Mouse (Mus musculus): ENCODE measurements around the gene Hist1h2be. TPM values are rescaled to one million over a fixed set of nuclear protein-coding genes. Genes with fewer than 3 reads are reported as not detected.
A peak's percentile ranks its signal among the peaks of the same experiment; 100 is the strongest.
"Not testable (repeated sequence)": the region's sequence is repeated elsewhere in the genome, so short reads cannot be mapped to it uniquely, and the experiment has no call there.

The Hist1h2be gene
- polyA plus RNA-seq, 1 experiment from 2014 or later: 1.9 TPM

- no peaks in the 10 kb centered on the region for H3K9me3 ChIP-seq (replicated peaks)
- no peak for ATAC-seq (ENCODE audit: insufficient read depth)
- no peak overlapping the region for H3K9ac ChIP-seq
- H3K4me2 ChIP-seq: no peak overlapping the region
- no peak overlapping the region for H3K4me3 ChIP-seq (replicated peaks)
- H3K27ac ChIP-seq (replicated peaks): no peak overlapping the region
- 84% methylated on average over 7 of the region's 7 CpGs for WGBS (ENCODE audit: insufficient replicate concordance)
- H3K27me3 ChIP-seq: no peaks in the 10 kb centered on the region
- no peaks in the 10 kb centered on the region for H3K36me3 ChIP-seq (replicated peaks)
- H3K4me1 ChIP-seq (replicated peaks): peaks cover 55% of the 10 kb centered on the region
Observed at GRCm38 (mm10) chr13:23591206-23591605, 29.7 kb downstream of the Hist1h2be start.

GRCm38 (mm10) chr13:23586940-23587225 lies 34.0 kb downstream of the Hist1h2be start:
- H3K4me1 ChIP-seq (replicated peaks): peaks cover 44% of the 10 kb centered on the region
- ATAC-seq (ENCODE audit: insufficient read depth): no peak
- H3K9me3 ChIP-seq (replicated peaks): no peaks in the 10 kb centered on the region
- H3K4me2 ChIP-seq: peak overlapping the region; percentile 74
- no peaks in the 10 kb centered on the region for H3K36me3 ChIP-seq (replicated peaks)
- peak overlapping the region; percentile 66 for H3K9ac ChIP-seq
- no peaks in the 10 kb centered on the region for H3K27me3 ChIP-seq
- peak overlapping the region; percentile 97 for H3K27ac ChIP-seq (replicated peaks)
- WGBS (ENCODE audit: insufficient replicate concordance): 4% methylated on average over 1 of the region's 1 CpGs
- H3K4me3 ChIP-seq (replicated peaks): peak overlapping the region; percentile 60

GRCm38 (mm10) chr13:23586099-23586939 lies 34.6 kb downstream of the Hist1h2be start:
- H3K36me3 ChIP-seq (replicated peaks): no peaks in the 10 kb centered on the region
- H3K4me3 ChIP-seq (replicated peaks): peak overlapping the region; percentile 60
- no peaks in the 10 kb centered on the region for H3K9me3 ChIP-seq (replicated peaks)
- peak overlapping the region; percentile 66 for H3K9ac ChIP-seq
- no peaks in the 10 kb centered on the region for H3K27me3 ChIP-seq
- peak overlapping the region; percentile 74 for H3K4me2 ChIP-seq
- no peak for ATAC-seq (ENCODE audit: insufficient read depth)
- 3% methylated on average over 22 of the region's 22 CpGs for WGBS (ENCODE audit: insufficient replicate concordance)
- peaks cover 48% of the 10 kb centered on the region for H3K4me1 ChIP-seq (replicated peaks)
- peak overlapping the region; percentile 97 for H3K27ac ChIP-seq (replicated peaks)

GRCm38 (mm10) chr13:23585442-23586098 lies 35.4 kb downstream of the Hist1h2be start:
- peak; percentile 75 for ATAC-seq (ENCODE audit: insufficient read depth)
- Histone ChIP-seq H3K27ac (replicated peaks) (peak overlapping the region; percentile 97), H3K4me2 (peak overlapping the region; percentile 74), H3K9ac (peak overlapping the region; percentile 78), H3K4me1 (replicated peaks) (peaks cover 55% of the 10 kb centered on the region), H3K4me3 (replicated peaks) (peak overlapping the region; percentile 60)
- H3K36me3 ChIP-seq (replicated peaks); H3K27me3 ChIP-seq; H3K9me3 ChIP-seq (replicated peaks): not testable (repeated sequence)
- WGBS (ENCODE audit: insufficient replicate concordance): under 1% methylated on average over 23 of the region's 36 CpGs

- H3K9ac ChIP-seq: peak overlapping the region; percentile 78
- no peaks in the 10 kb centered on the region for H3K9me3 ChIP-seq (replicated peaks)
- peak overlapping the region; percentile 74 for H3K4me2 ChIP-seq
- WGBS (ENCODE audit: insufficient replicate concordance): under 1% methylated on average over 21 of the region's 21 CpGs
- no peaks in the 10 kb centered on the region for H3K36me3 ChIP-seq (replicated peaks)
- peak overlapping the region; percentile 60 for H3K4me3 ChIP-seq (replicated peaks)
- H3K27me3 ChIP-seq: no peaks in the 10 kb centered on the region
- peaks cover 61% of the 10 kb centered on the region for H3K4me1 ChIP-seq (replicated peaks)
- H3K27ac ChIP-seq (replicated peaks): peak overlapping the region; percentile 97
- peak; percentile 3 for ATAC-seq (ENCODE audit: insufficient read depth)
Observed at GRCm38 (mm10) chr13:23585029-23585441, 35.9 kb downstream of the Hist1h2be start.

GRCm38 (mm10) chr13:23584331-23584730 lies 36.6 kb downstream of the Hist1h2be start:
- no peaks in the 10 kb centered on the region for H3K27me3 ChIP-seq
- H3K27ac ChIP-seq (replicated peaks): peak overlapping the region; percentile 97
- no peaks in the 10 kb centered on the region for H3K36me3 ChIP-seq (replicated peaks)
- H3K9ac ChIP-seq: peak overlapping the region; percentile 78
- peaks cover 63% of the 10 kb centered on the region for H3K4me1 ChIP-seq (replicated peaks)
- no peaks in the 10 kb centered on the region for H3K9me3 ChIP-seq (replicated peaks)
- H3K4me2 ChIP-seq: peak overlapping the region; percentile 74
- H3K4me3 ChIP-seq (replicated peaks): peak overlapping the region; percentile 60
- no peak for ATAC-seq (ENCODE audit: insufficient read depth)

- ATAC-seq (ENCODE audit: insufficient read depth): no peak
- H3K36me3 ChIP-seq (replicated peaks): no peaks in the 10 kb centered on the region
- peak overlapping the region; percentile 97 for H3K27ac ChIP-seq (replicated peaks)
- H3K4me3 ChIP-seq (replicated peaks): peak overlapping the region; percentile 60
- H3K9me3 ChIP-seq (replicated peaks): no peaks in the 10 kb centered on the region
- no peaks in the 10 kb centered on the region for H3K27me3 ChIP-seq
- peak overlapping the region; percentile 74 for H3K4me2 ChIP-seq
- H3K4me1 ChIP-seq (replicated peaks): peaks cover 62% of the 10 kb centered on the region
- peak overlapping the region; percentile 78 for H3K9ac ChIP-seq
Observed at GRCm38 (mm10) chr13:23583387-23584068, 37.4 kb downstream of the Hist1h2be start.

- no peaks in the 10 kb centered on the region for H3K27me3 ChIP-seq
- H3K27ac ChIP-seq (replicated peaks): peak overlapping the region; percentile 97
- H3K4me1 ChIP-seq (replicated peaks): peaks cover 63% of the 10 kb centered on the region
- H3K36me3 ChIP-seq (replicated peaks): no peaks in the 10 kb centered on the region
- peak overlapping the region; percentile 60 for H3K4me3 ChIP-seq (replicated peaks)
- no peaks in the 10 kb centered on the region for H3K9me3 ChIP-seq (replicated peaks)
- 7% methylated on average over 6 of the region's 6 CpGs for WGBS (ENCODE audit: insufficient replicate concordance)
- H3K9ac ChIP-seq: peak overlapping the region; percentile 78
- peak overlapping the region; percentile 74 for H3K4me2 ChIP-seq
- ATAC-seq (ENCODE audit: insufficient read depth): peak; percentile 1; the same call in 1 of the 2 replicates
Observed at GRCm38 (mm10) chr13:23582219-23583056, 38.5 kb downstream of the Hist1h2be start.

GRCm38 (mm10) chr13:23581408-23582218 lies 39.3 kb downstream of the Hist1h2be start, which contains the start of gene Hist1h4d:
Hist1h4d (plus strand) TSS chr13:23581598.
- Histone ChIP-seq H3K36me3 (replicated peaks) (no peaks in the 10 kb centered on the region), H3K9ac (peak within 1 kb of the TSS; percentile 78), H3K27me3 (no peaks in the 10 kb centered on the region), H3K4me1 (replicated peaks) (peaks cover 65% of the 10 kb centered on the region), H3K9me3 (replicated peaks) (no peaks in the 10 kb centered on the region), H3K4me2 (peak within 1 kb of the TSS; percentile 74), H3K4me3 (replicated peaks) (peak within 1 kb of the TSS; percentile 60), H3K27ac (replicated peaks) (peak within 1 kb of the TSS; percentile 97)
- under 1% methylated on average over 43 of the region's 43 CpGs for WGBS (ENCODE audit: insufficient replicate concordance)
- ATAC-seq (ENCODE audit: insufficient read depth): peak; percentile 80

- H3K27me3 ChIP-seq: no peaks in the 10 kb centered on the region
Observed at GRCm38 (mm10) chr13:23577835-23578234, 43.1 kb downstream of the Hist1h2be start.

More at GRCm38 (mm10) chr13:23577835-23578234, 43.1 kb downstream of the Hist1h2be start:
- H3K9ac ChIP-seq: peak overlapping the region; percentile 46
- ATAC-seq (ENCODE audit: insufficient read depth): no peak
- peaks cover 56% of the 10 kb centered on the region for H3K4me1 ChIP-seq (replicated peaks)
- H3K4me2 ChIP-seq: peak overlapping the region; percentile 77
- 77% methylated on average over 1 of the region's 1 CpGs for WGBS (ENCODE audit: insufficient replicate concordance)
- peak overlapping the region; percentile 27 for H3K4me3 ChIP-seq (replicated peaks)
- peak overlapping the region; percentile 96 for H3K27ac ChIP-seq (replicated peaks)
- no peaks in the 10 kb centered on the region for H3K36me3 ChIP-seq (replicated peaks)
- no peaks in the 10 kb centered on the region for H3K9me3 ChIP-seq (replicated peaks)
